Mouse (Mus musculus): ENCODE measurements at regions not wholly inside any gene's neighbourhood (a gene's known extent, or its start where the extent isn't known, plus 50 kb on each side); places are given as distances from the start of the nearest gene placed in this dataset.

DNA sequence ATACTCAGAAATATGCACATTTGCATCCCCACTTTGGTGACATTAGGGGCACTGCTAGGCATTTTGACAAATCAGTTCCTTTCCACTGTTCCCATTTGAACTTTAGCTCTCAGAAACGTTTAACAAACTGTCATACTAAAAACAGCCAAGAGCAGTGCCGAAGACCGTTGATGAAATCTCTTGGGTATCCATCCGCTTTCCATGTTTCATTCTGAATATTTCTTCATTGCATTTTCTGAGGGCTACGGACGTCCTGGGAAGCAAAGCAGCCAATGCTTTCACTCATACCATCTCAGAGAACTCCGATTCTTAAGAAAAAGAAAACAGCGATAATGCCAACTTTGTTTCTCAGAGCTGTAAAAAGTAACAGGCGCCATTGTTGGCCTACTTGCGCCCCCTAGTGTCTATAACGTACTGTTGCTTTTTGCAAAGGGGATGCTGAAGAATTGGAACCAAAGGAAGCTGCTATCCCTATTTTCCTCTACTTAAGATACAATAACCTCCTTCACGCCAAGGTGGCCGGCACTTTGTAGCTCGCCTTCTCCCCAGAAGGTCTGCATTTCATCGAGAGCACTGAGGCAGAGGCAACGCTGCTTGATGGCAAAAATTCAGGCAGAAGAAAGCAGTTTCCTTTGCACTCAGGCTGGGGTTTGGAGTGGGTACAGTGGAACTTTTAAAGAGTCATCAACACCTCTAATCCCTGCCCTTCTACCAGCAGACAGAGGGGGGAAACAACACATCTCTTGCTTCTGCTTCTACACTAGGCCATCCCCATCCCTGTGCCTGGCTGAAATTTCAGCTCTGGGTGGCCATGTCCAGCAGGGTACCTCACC, 163.1 kb upstream of the Spred2 start:
- Histone ChIP-seq H3K9ac (ENCODE audit: low read depth, low read length) (no peak overlapping the region; the same call in 1 of the 2 replicates), H3K27ac (ENCODE audit: low read depth, low read length) (no peak overlapping the region), H3K36me3 (ENCODE audit: control insufficient read depth, insufficient read depth) (no peaks in the 10 kb centered on the region), H3K27me3 (replicated peaks; ENCODE audit: control insufficient read depth, insufficient read depth, low read length) (0 out of 2 replicates have a peak, but pooled peaks cover 7% of the 10 kb centered on the region), H3K9me3 (ENCODE audit: control insufficient read depth) (no peaks in the 10 kb centered on the region), H3K4me3 (ENCODE audit: low read depth, low read length) (peak overlapping the region; percentile 27), H3K4me2 (replicated peaks; ENCODE audit: low read depth) (peak overlapping the region; percentile 57), H3K4me1 (replicated peaks; ENCODE audit: control insufficient read depth, insufficient read depth, low read length) (no peaks in the 10 kb centered on the region)
- TF ChIP-seq CTCF (IDR thresholded peaks at IDR 0.05; ENCODE audit: low read depth): peak; percentile 88
- 10% methylated on average over 16 of the region's 16 CpGs for WGBS
- no peak for ATAC-seq

DNA sequence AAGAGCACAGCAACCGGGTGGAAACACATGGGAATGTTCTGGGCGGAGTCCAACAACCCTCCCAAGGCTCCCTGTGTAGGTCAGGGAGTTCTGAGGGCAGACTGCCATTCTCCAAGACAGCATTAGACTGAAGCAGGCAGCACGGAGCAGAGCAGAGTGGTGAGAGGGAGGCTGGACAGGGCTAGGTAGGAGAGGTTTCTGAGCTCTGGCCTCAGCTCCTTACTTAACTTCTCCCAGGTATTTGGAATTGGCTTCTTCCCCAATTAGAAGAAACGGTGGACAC, 162.5 kb upstream of the Spred2 start:
- no peak for ATAC-seq
- H3K4me3 ChIP-seq (ENCODE audit: low read depth, low read length): no peak overlapping the region
- no peaks in the 10 kb centered on the region for H3K9me3 ChIP-seq (ENCODE audit: control insufficient read depth)
- 57% methylated on average over 4 of the region's 4 CpGs for WGBS
- H3K27me3 ChIP-seq (replicated peaks; ENCODE audit: control insufficient read depth, insufficient read depth, low read length): 0 out of 2 replicates have a peak, but pooled peaks cover 7% of the 10 kb centered on the region
- no peak for TF ChIP-seq CTCF (IDR thresholded peaks at IDR 0.05; ENCODE audit: low read depth)
- H3K4me2 ChIP-seq (replicated peaks; ENCODE audit: low read depth): no peak overlapping the region
- no peaks in the 10 kb centered on the region for H3K36me3 ChIP-seq (ENCODE audit: control insufficient read depth, insufficient read depth)
- no peak overlapping the region for H3K9ac ChIP-seq (ENCODE audit: low read depth, low read length)
- H3K4me1 ChIP-seq (replicated peaks; ENCODE audit: control insufficient read depth, insufficient read depth, low read length): no peaks in the 10 kb centered on the region
- no peak overlapping the region for H3K27ac ChIP-seq (ENCODE audit: low read depth, low read length)

DNA sequence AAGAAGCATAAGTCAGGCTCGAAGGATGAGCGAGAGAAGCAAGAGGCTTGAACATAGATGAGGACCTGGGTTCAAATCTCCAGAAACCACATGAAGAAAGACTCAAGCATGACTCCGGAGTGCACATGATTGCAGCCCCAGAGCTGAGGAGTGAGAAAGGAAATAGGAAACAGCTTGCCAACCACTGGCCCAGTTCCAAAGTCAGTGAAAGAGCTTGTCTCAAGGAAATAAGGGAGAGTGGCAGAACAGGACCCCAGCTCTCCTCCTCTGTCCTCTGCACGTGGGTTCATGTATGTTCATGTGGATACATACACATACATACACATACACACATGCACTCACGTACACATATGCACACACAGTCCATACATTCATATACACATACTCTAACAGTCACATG, 156.9 kb upstream of the Spred2 start:
- ATAC-seq: no peak
- H3K4me3 ChIP-seq (ENCODE audit: low read depth, low read length): no peak overlapping the region
- H3K4me2 ChIP-seq (replicated peaks; ENCODE audit: low read depth): no peak overlapping the region
- H3K27ac ChIP-seq (ENCODE audit: low read depth, low read length): no peak overlapping the region
- H3K9me3 ChIP-seq (ENCODE audit: control insufficient read depth): no peaks in the 10 kb centered on the region
- TF ChIP-seq CTCF (IDR thresholded peaks at IDR 0.05; ENCODE audit: low read depth): no peak
- 80% methylated on average over 5 of the region's 5 CpGs for WGBS
- no peaks in the 10 kb centered on the region for H3K27me3 ChIP-seq (replicated peaks; ENCODE audit: control insufficient read depth, insufficient read depth, low read length)
- no peak overlapping the region for H3K9ac ChIP-seq (ENCODE audit: low read depth, low read length)
- no peaks in the 10 kb centered on the region for H3K36me3 ChIP-seq (ENCODE audit: control insufficient read depth, insufficient read depth)
- no peaks in the 10 kb centered on the region for H3K4me1 ChIP-seq (replicated peaks; ENCODE audit: control insufficient read depth, insufficient read depth, low read length)

DNA sequence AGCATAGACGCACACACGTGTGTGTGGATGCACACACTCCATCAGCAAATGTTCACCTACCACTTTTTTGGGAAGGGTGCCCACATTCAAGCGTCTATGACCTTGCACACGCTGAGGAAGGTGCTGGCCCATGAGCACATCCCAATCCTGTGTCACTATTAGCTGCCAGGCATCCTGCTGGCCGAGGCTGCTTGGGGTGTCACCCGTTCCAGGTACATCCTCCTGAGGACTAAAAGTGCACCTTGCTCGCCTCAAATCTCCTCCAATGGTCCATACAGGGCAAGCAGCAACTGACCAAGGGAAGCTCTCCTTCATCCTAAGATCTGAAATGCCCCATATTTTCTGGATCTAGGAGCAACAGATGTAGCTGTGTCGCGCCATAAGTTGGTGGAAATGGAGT, 156.3 kb upstream of the Spred2 start:
- 91% methylated on average over 9 of the region's 9 CpGs for WGBS

DNA sequence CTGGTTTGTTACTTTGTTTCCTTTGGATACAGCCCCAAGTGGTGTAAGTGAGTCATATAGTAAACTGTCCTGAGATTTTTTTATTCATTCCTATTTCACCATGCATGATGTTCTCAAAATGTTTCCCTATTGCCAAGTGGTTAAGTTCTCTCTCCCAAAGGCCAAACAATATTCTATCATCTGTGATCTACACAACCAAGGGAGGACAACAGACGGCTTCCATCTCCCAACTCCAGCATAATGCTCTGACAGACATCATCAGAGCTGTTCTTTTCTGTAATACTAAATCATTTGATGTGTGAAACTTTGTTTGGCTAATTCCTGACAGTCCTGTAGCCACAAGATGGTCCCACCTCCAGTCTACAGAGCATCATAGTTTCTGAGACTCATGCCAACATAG, 155.2 kb upstream of the Spred2 start:
- no peaks in the 10 kb centered on the region for H3K27me3 ChIP-seq (replicated peaks; ENCODE audit: control insufficient read depth, insufficient read depth, low read length)
- H3K4me1 ChIP-seq (replicated peaks; ENCODE audit: control insufficient read depth, insufficient read depth, low read length): no peaks in the 10 kb centered on the region
- H3K36me3 ChIP-seq (ENCODE audit: control insufficient read depth, insufficient read depth): no peaks in the 10 kb centered on the region
- no peak for ATAC-seq
- no peaks in the 10 kb centered on the region for H3K9me3 ChIP-seq (ENCODE audit: control insufficient read depth)
- no peak for TF ChIP-seq CTCF (IDR thresholded peaks at IDR 0.05; ENCODE audit: low read depth)
- H3K27ac ChIP-seq (ENCODE audit: low read depth, low read length): no peak overlapping the region
- WGBS: 88% methylated on average over 1 of the region's 1 CpGs
- H3K4me3 ChIP-seq (ENCODE audit: low read depth, low read length): no peak overlapping the region
- no peak overlapping the region for H3K9ac ChIP-seq (ENCODE audit: low read depth, low read length)
- no peak overlapping the region for H3K4me2 ChIP-seq (replicated peaks; ENCODE audit: low read depth)

More for the DNA sequence above, 156.3 kb upstream of the Spred2 start:
- no peaks in the 10 kb centered on the region for H3K4me1 ChIP-seq (replicated peaks; ENCODE audit: control insufficient read depth, insufficient read depth, low read length)
- no peaks in the 10 kb centered on the region for H3K36me3 ChIP-seq (ENCODE audit: control insufficient read depth, insufficient read depth)
- H3K27me3 ChIP-seq (replicated peaks; ENCODE audit: control insufficient read depth, insufficient read depth, low read length): no peaks in the 10 kb centered on the region
- H3K4me3 ChIP-seq (ENCODE audit: low read depth, low read length): no peak overlapping the region
- no peaks in the 10 kb centered on the region for H3K9me3 ChIP-seq (ENCODE audit: control insufficient read depth)
- H3K4me2 ChIP-seq (replicated peaks; ENCODE audit: low read depth): no peak overlapping the region
- ATAC-seq: no peak
- no peak overlapping the region for H3K9ac ChIP-seq (ENCODE audit: low read depth, low read length)
- H3K27ac ChIP-seq (ENCODE audit: low read depth, low read length): no peak overlapping the region
- no peak for TF ChIP-seq CTCF (IDR thresholded peaks at IDR 0.05; ENCODE audit: low read depth)

DNA sequence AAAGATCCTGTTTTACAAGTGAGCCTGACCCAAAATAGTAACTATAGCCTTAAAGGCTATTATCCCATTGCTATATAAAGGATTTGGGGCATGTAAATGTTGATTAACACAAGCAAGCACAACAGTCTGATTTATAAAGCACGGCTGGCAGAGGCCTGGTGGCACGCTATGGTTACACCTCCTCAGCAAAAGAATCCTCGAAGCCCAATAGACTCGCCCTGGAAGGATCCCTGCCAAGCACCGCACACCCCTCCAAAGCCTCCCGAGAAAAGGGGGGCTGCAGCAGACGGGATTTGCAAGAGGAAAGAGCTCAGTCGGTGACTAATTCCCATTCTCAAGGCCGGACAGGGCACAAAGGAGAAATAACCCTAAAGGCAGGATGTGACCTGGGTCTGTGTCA, 150.2 kb upstream of the Spred2 start:
- 59% methylated on average over 9 of the region's 9 CpGs for WGBS
- no peak overlapping the region for H3K4me2 ChIP-seq (replicated peaks; ENCODE audit: low read depth)
- ATAC-seq: no peak
- H3K9ac ChIP-seq (ENCODE audit: low read depth, low read length): no peak overlapping the region
- no peaks in the 10 kb centered on the region for H3K36me3 ChIP-seq (ENCODE audit: control insufficient read depth, insufficient read depth)
- H3K4me3 ChIP-seq (ENCODE audit: low read depth, low read length): no peak overlapping the region
- no peak for TF ChIP-seq CTCF (IDR thresholded peaks at IDR 0.05; ENCODE audit: low read depth)
- no peak overlapping the region for H3K27ac ChIP-seq (ENCODE audit: low read depth, low read length)
- H3K27me3 ChIP-seq (replicated peaks; ENCODE audit: control insufficient read depth, insufficient read depth, low read length): no peaks in the 10 kb centered on the region
- H3K4me1 ChIP-seq (replicated peaks; ENCODE audit: control insufficient read depth, insufficient read depth, low read length): 0 out of 2 replicates have a peak, but pooled peaks cover 3% of the 10 kb centered on the region
- no peaks in the 10 kb centered on the region for H3K9me3 ChIP-seq (ENCODE audit: control insufficient read depth)
